Mouse (Mus musculus): Measurements from ENCODE around the gene Pum3. TPM values are rescaled to one million over a fixed set of nuclear protein-coding genes. Genes with fewer than 3 reads are reported as not detected.

Pum3 gene
- 3.2 and 4.6 TPM in 2 replicates for polyA plus RNA-seq (2012; rRNA removed)

GRCm38 (mm10) chr19:27429745-27430251 is at the start of gene Pum3:
Pum3 (minus strand) TSS chr19:27429825.

Other genes starting within 250 kb of the Pum3 start
- 3.1 and 7.6 TPM in 2 replicates for gene Vldlr, start 213.3 kb downstream of the Pum3 start, polyA plus RNA-seq (2012; rRNA removed)
- gene Kcnv2, start 107.2 kb downstream of the Pum3 start, polyA plus RNA-seq (2012; rRNA removed), result not detected in 2 replicates